Mouse (Mus musculus) kidney, postnatal 25 days (tissue): ENCODE results near the gene Cntn1.
"Not testable (repeated sequence)": the region's sequence is repeated elsewhere in the genome, so short reads cannot be mapped to it uniquely, and the experiment has no call there.

Source experiments
- DNase-seq, 2 experiments: peaks; one replicate each; pipeline ENCODE4 v3.0.0; 2021; ENCODE audit warnings: mixed read lengths in 2 of 2

The Cntn1 gene

DNA sequence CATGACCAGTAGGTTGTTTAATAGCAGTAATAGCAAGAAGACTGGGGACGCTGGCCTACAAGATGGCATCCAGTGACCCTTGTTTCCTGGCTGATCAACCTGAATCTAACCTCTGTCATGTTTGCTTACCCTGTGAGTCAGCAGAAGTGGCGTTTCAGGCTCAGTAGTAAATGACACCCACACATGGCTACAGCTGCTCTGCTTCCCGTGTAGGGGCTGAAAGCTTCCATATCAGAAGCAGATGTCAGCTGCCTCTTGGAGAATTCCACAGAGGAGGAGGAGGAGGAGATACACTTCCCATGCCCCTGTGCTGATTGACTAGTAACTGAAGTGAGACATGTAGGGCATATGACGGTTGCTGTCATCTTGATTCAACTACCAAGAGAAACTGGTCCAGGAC is 225.9 kb downstream of the Cntn1 start:
- DNase-seq = no peak

DNA sequence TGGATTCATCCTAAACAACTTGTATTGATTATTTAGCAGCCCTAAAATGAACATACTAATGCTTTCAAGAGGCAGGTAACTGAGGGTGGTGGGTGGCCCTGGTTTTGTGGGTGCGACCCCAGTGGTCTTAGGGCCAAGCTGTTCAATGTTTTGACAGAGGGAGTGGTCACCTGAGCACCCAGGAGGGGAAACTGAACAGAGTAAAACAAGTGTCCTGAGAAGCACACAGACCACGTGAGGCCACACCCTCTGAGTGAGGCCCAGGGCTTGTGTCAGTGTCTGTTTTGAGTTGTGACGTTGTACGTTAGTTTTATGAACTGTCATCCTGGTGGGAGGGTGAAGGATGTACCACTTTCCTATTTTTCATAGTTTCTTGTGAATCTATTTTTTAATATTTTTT is 227.0 kb downstream of the Cntn1 start:
- DNase-seq = no peak

DNA sequence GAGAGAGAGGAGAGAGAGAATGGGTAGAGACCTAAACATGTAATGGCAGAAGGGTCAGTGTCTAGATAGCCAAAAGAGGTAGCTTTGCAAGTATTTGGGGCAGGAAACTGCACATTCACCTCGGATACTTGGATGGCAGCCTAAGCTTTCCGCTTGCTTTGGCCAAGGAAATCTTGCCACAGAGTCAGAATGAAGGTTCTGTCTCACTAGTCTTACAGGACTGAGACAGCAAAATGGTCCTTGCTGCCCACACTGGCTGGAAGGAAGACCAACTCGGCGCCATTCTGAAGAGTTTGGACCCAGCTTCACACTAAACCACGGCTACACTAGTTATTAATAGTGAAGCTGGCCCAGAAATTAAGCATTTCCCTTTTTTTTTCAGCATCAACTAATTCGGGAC is 230.0 kb downstream of the Cntn1 start:
- no peak for DNase-seq

DNA sequence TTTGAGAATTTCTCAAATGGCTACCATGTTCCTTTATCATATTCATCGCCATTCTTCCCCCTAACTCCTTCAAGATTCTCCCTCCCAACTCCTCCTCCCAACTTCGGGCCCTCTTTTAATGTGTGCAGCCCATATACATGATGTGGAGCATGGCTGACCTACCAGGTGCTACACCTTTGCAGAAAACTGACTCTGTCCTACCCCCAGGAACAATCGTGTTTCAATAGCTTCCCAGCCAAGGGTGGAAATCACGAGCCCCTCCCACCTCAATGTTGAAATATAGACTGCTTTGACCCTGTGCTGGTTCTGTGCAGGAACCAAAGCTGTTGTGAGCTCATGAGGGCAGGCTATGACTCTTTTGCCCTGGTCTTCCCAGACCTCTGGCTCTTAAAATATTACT is 236.7 kb downstream of the Cntn1 start:
- DNase-seq = no peak

DNA sequence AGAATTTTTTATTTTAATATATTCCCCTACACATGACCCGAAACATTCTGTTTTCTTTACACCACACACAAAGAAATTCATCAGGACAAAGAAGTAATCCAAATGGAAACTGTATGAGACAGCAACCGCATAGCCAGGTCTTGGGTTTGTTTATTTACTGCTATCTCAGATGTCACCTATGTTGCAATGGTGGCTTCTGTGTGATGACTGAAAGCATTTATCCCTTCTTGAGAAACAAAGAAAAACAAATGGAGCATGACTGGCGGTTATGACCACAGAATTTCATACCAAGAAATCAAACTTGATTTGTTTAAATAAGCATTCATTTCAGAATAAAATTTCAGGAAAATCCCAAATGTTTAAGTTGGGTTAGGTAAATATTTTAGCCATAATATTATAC is 245.5 kb downstream of the Cntn1 start:
- no peak for DNase-seq

DNA sequence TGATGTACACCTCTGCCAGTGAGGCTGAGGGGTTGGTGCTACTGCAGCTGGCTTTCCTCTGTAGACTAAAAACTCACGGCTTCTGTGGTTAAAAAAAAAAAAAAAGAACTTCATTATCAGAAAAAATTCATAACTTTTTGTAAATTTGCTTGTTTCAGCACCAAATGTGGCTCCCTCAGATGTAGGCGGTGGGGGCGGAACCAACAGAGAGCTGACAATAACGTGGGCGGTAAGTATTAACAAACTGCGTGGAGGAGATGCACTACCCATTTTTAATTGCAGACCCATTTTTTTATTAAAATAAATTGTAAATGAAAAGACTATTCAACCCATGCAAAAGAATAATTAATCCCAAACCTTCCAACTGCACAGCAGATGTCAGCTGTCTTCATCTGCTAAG is 251.8 kb downstream of the Cntn1 start:
- no peak for DNase-seq

DNA sequence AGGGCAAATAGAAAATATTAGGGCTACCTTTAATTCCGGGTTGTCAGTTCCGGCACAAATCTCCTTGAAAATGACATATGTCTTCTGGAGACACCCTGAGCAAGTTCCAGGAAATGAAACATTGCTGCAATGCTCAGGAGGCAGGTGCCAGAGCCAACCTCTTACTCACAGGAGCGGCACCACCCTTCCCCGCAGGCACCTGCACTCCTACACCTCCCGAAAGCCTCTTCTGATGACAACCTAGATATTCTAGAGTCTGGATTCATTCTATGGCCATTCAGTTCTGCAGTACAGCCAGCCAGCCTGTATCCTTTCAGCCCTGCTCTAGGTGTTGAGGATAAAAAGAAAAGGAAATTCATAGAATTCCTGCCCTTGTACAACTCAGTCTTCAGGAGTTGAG is 253.3 kb downstream of the Cntn1 start:
- no peak for DNase-seq

DNA sequence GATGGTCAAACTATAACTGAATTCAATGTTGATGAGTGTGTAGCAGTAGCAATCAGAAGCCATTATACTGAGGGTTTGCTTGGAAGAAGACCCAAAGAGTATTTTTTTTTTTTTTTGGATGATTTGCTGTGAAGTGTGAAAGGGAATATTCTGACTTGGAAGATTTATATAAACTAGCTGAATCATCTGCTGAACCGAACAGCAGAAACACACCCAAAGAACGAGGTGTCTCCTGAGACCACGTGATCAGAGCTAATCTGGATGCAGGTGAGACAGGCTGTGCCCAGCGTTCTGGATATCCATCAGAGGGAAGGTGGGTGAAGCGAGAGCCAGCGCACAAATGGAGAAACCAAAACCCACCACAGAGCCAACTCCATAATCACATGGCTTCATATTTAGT is 271.0 kb downstream of the Cntn1 start:
- DNase-seq = no peak

DNA sequence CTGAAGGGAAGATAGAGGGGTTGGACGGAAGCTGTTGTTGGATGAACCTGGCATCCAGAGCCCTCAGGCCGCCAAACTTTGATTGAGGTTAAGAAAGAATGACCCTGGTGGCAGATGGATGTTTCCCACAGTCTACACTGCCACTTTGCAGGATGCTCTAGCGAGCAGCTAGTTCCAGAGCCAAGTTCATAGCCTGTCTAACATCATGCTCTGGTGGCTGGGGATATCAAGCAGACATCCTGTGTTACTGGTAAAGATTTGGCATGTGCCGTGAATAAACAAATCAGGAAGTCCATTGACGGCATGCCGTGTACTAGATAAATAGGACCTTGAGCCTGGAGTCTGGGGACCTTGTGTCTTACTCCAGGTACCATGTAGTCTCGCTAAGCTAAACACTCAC is 276.1 kb downstream of the Cntn1 start:
- DNase-seq = no peak

DNA sequence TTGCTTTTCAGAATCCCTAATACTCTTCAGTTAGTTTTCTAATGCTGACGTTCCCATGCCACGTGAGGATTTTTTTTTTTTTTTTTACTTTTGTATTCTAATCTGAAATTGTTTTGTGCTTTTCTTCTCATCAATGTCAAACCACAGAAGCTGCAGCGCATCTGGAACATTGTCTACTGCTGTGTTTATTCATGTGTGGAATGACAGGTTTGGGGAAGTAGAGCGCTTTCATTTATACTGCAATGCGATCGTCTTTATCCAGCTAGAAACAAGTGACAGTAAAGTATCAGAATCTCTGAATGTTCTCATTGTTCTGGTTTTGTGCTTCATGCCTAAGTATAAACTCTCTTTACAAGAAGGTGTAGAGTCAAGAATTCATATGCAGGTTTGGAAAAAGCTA is 289.3 kb downstream of the Cntn1 start:
- no peak for DNase-seq

DNA sequence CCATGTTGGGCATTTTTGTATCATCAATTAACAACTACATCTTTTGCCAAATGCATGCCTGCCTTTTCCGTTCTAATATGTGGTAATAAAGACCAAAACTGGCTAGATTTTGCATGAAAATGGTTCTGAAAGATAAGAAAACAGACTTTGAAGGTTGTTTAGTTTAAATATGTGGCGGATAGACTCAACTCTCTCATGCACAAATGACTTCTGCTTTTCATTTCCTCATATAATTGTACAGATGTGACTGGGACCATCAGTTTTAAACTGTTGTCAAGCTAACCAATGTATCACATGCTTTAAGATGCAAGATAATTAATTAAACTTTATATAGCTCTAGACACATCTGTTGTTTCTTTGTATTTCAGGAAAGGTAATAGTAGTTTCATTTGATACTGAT is 290.5 kb downstream of the Cntn1 start:
- DNase-seq = no peak

DNA sequence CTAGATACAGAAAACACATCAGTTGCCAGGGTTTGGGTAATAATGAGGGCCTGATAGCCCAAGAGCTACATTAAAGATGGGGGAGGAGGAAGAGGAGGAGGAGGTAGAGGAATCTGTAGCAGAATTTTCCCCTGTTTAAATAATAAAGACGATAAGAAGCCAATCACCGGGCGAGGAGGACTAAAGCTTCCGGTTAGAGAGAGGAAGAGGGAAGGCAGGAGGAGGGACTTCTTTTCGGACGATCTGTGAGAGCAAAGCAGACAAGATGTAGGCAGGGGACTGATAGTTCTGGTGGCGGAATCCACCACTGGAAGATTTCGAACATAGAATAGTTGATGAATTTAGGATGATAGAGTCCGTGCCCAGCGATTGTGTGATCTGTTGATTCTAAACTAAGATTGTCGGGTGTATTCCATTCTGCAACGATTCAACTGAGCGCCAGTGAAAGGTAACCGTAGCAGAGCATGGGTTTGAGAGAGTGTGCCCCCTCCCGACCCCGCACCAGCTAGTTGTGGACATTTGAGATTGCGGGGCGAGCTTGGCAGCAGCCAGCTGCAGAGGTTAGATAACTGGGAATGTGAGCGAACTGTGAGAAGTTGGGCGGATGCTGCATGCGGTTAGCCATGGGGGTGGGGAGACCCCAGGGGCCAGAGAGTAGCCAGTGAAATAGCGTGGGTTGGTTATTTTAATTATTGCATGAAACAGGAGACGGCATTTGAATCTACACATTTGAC is 293.3 kb downstream of the Cntn1 start:
- no peak for DNase-seq

DNA sequence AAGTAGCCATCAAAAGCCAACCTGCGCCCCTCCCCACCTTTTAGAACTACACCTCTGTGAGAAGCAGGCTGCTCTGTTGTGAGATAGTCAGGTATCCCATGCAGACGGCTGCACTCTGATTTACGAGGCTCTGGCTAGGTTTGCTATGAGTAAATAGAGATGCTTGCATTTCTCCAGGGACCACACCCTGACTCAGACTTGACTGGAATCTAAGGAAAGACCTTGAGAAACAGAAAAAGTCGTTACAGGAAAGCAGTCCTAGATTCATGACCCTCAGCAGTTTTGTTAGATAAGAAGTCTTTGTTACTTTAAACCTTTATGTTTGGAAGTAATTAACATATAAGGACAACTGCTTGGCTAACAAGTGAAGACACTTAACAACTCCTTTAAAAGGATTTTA is 296.5 kb downstream of the Cntn1 start:
- DNase-seq = no peak

DNA sequence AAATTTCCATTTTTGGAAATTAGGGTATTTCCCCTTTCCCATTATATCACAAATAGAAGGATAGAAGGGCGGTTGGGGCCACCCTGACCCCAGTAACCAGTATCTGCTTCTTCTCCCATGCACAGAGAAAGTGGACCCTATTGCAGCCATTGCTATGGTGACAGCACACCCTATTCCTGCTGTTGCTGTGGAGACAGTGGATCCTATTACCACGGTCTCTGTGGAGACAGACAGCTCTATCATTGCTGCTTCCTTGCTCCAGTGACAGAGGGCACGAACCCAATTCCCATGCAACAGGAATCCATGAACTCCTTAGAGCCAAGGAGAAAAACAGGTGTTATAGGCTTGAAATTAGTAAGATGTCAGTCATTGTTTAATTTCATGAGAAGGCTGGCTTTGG is 296.9 kb downstream of the Cntn1 start:
- no peak for DNase-seq

DNA sequence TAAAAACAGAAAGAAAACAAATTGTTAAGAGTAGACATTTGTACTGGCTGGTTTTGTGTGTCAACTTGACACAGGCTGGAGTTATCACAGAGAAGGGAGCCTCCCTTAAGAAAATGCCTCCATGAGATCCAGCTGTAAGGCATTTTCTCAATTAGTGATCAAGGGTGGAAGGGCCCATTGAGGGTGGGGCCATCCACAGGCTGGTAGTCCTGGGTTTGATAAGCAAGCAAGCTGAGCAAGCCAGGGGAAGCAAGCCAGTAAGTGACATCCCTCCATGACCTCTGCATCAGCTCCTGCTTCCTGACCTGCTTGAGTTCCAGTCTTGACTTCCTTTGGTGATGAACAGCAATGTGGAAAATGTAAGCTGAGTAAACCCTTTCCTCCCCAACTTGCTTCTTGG is 297.5 kb downstream of the Cntn1 start:
- not testable (repeated sequence) for DNase-seq

DNA sequence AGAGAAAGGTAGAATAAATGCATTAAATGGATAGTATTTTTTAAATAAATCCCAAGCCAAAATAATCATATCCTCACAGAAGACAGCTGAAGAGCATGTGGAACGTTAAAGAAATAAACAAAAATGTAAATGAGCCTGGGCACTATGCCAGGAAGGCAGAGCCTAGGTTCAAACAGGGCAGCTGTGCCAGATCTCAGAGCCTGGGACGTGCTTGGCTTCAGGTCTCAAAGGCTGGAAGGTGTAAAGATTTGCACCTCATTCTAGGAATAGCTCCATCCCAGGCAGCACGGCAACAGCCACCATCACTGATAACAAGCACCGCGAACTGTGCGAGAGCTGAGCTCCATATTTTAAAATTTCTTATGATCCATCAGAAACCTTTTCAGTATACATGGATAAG is 313.2 kb downstream of the Cntn1 start:
- DNase-seq = peak in 1 of 2 experiments; percentile 6

DNA sequence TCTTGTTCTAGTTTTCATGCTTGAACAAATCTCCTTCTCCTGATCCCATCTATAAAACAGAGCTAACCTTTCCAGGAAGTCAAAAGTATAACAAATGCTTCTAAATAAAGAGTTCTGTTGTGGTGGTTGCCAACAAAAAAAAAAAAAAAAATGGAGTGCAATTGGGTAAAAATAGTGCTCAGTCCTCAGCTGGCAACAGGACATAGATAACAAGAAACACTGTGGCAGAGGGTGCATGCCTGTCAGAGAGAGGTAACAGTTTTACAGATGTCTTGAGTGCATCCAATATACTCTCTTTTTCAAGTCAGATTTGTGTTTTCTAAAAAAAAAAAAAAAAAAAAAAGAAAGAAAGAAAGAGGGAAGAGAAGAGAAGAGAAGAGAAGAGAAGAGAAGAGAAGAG is 313.6 kb downstream of the Cntn1 start:
- DNase-seq = no peak
